Mouse (Mus musculus) lung, adult 2 months (tissue): ENCODE measurements around the gene Mvk.

Experiments used
- CTCF ChIP-seq: fragments of 200-500 bp; IDR thresholded peaks from 2 replicates; pipeline ENCODE4 v1.5.1; 2011; ENCODE audit warnings: mild to moderate bottlenecking, low read length, control low read depth; ENCODE audit not compliant: insufficient read depth
- POLR2A ChIP-seq: fragments of 200-500 bp; IDR thresholded peaks from 2 replicates; pipeline ENCODE4 v1.6.1; 2011; ENCODE audit warnings: low read depth, mild to moderate bottlenecking, control low read depth, low read length, borderline replicate concordance; ENCODE audit errors: extremely low read depth

GRCm38 (mm10) chr5:114413067-114413735 is 30.9 kb upstream of the Mvk start:
- TF ChIP-seq CTCF = no peak
- no peak for TF ChIP-seq POLR2A
